Mouse (Mus musculus) liver, embryonic 16.5 days (tissue): ENCODE data around the gene Kyat1. TPM values are rescaled to one million over a fixed set of nuclear protein-coding genes. Genes with fewer than 3 reads are reported as not detected.

Experiments
- ATAC-seq: fragments of 200-750 bp; cut with Nextera tagmentation; 2 replicates; pipeline ENCODE4 v1.8.0; 2017; ENCODE audit warnings: low read depth, mild to moderate bottlenecking, moderate number of reproducible peaks, moderate library complexity
- H3K27ac ChIP-seq: fragments of 300-500 bp; sonication (generic); 2 replicates; pipeline ENCODE4 v1.5.1; 2014; ENCODE audit warnings: mild to moderate bottlenecking, low read length
- H3K27me3 ChIP-seq: fragments of 300-500 bp; sonication (generic); 2 replicates; pipeline ENCODE4 v1.6.1; 2014; ENCODE audit warnings: low read depth, low read length, mixed read lengths; ENCODE audit not compliant: control insufficient read depth, insufficient read depth
- H3K36me3 ChIP-seq: fragments of 300-500 bp; sonication (generic); 2 replicates; pipeline ENCODE4 v1.6.1; 2014; ENCODE audit warnings: mild to moderate bottlenecking; ENCODE audit not compliant: control insufficient read depth, insufficient read depth
- H3K4me1 ChIP-seq: fragments of 300-500 bp; sonication (generic); 2 replicates; pipeline ENCODE4 v1.6.1; 2014; ENCODE audit warnings: low read depth, low read length, mixed read lengths; ENCODE audit not compliant: control insufficient read depth
- H3K4me2 ChIP-seq: fragments of 300-500 bp; sonication (generic); 2 replicates; pipeline ENCODE4 v1.6.1; 2014; ENCODE audit warnings: low read depth, low read length, mixed read lengths
- H3K4me3 ChIP-seq: fragments of 300-500 bp; sonication (generic); 2 replicates; pipeline ENCODE4 v1.5.1; 2014; ENCODE audit warnings: low read depth, mild to moderate bottlenecking, low read length
- H3K9ac ChIP-seq: fragments of 300-500 bp; sonication (generic); 2 replicates; pipeline ENCODE4 v1.6.1; 2014; ENCODE audit warnings: low read depth, low read length
- H3K9me3 ChIP-seq: fragments of 300-500 bp; sonication (generic); replicated peaks from 2 replicates; pipeline ENCODE4 v1.6.1; 2016; ENCODE audit warnings: low read length; ENCODE audit not compliant: control insufficient read depth
- WGBS: fragments of 180-500 bp; shearing (Covaris S2); extraction: QIAGEN DNeasy Blood & Tissue Kit; methylation state at CpG from one replicate; pipeline ENCODE4 v1.1.7; 2014; ENCODE audit not compliant: insufficient replicate concordance; 5-methylcytosine and 5-hydroxymethylcytosine counted together
- polyA plus RNA-seq: library from polyadenylated mRNA; unstranded; fragments of >200 nt; fragmentation: Nextera tagmentation; extraction: Ambion mirVana; gene quantifications from 2 replicates; pipeline ENCODE4 v1.2.1, GENCODE M21; 2015

Kyat1 gene
- polyA plus RNA-seq, 1 experiment from 2014 or later = 14.2 TPM

- H3K4me2 ChIP-seq = no peak overlapping the region
- H3K4me1 ChIP-seq = peaks cover 13% of the 10 kb centered on the region
Observed at GRCm38 (mm10) chr2:30207401-30207800, 1.8 kb upstream of the Kyat1 start.

GRCm38 (mm10) chr2:30205255-30205628, 405 bp downstream of the Kyat1 start:
- peaks cover 13% of the 10 kb centered on the region for H3K4me1 ChIP-seq
- H3K9ac ChIP-seq = peak overlapping the region; percentile 76
- no peak for ATAC-seq
- no peaks in the 10 kb centered on the region for H3K27me3 ChIP-seq
- H3K4me3 ChIP-seq = peak overlapping the region; percentile 84
- H3K36me3 ChIP-seq = no peaks in the 10 kb centered on the region
- under 1% methylated on average over 13 of the region's 13 CpGs for WGBS
- peak overlapping the region; percentile 92 for H3K4me2 ChIP-seq
- peak overlapping the region; percentile 70 for H3K27ac ChIP-seq
- H3K9me3 ChIP-seq = no peaks in the 10 kb centered on the region

More at GRCm38 (mm10) chr2:30207401-30207800, 1.8 kb upstream of the Kyat1 start:
- 63% methylated on average over 4 of the region's 4 CpGs for WGBS
- no peaks in the 10 kb centered on the region for H3K27me3 ChIP-seq
- no peak overlapping the region for H3K4me3 ChIP-seq
- H3K27ac ChIP-seq = no peak overlapping the region
- no peaks in the 10 kb centered on the region for H3K9me3 ChIP-seq
- ATAC-seq = no peak
- H3K9ac ChIP-seq = no peak overlapping the region
- H3K36me3 ChIP-seq = no peaks in the 10 kb centered on the region

GRCm38 (mm10) chr2:30203439-30203838, 2.2 kb downstream of the Kyat1 start:
- peaks cover 19% of the 10 kb centered on the region for H3K4me1 ChIP-seq
- no peaks in the 10 kb centered on the region for H3K9me3 ChIP-seq
- H3K27me3 ChIP-seq = no peaks in the 10 kb centered on the region
- no peaks in the 10 kb centered on the region for H3K36me3 ChIP-seq
- no peak overlapping the region for H3K9ac ChIP-seq
- H3K4me2 ChIP-seq = no peak overlapping the region
- 61% methylated on average over 7 of the region's 7 CpGs for whole genome bisulfite sequencing
- H3K4me3 ChIP-seq = no peak overlapping the region
- ATAC-seq = no peak
- no peak overlapping the region for H3K27ac ChIP-seq

GRCm38 (mm10) chr2:30200388-30200925, 5.2 kb downstream of the Kyat1 start:
- Histone ChIP-seq H3K9ac (no peak overlapping the region), H3K4me2 (no peak overlapping the region), H3K36me3 (no peaks in the 10 kb centered on the region), H3K27me3 (no peaks in the 10 kb centered on the region), H3K4me3 (no peak overlapping the region), H3K9me3 (no peaks in the 10 kb centered on the region), H3K4me1 (peaks cover 14% of the 10 kb centered on the region), H3K27ac (peak overlapping the region; percentile 81)
- ATAC-seq = peak; percentile 60
- WGBS = 56% methylated on average over 5 of the region's 5 CpGs

- Histone ChIP-seq H3K27me3 (no peaks in the 10 kb centered on the region), H3K4me2 (0 out of 2 replicates have a peak overlapping the region, but pooled peaks have one; percentile 14)
Observed at GRCm38 (mm10) chr2:30199984-30200383, 5.7 kb downstream of the Kyat1 start.

GRCm38 (mm10) chr2:30198021-30198420, 7.6 kb downstream of the Kyat1 start:
- peaks cover 10% of the 10 kb centered on the region for H3K4me1 ChIP-seq
- H3K4me3 ChIP-seq = no peak overlapping the region
- H3K4me2 ChIP-seq = no peak overlapping the region
- no peak for ATAC-seq
- no peaks in the 10 kb centered on the region for H3K36me3 ChIP-seq
- WGBS = 54% methylated on average over 4 of the region's 4 CpGs
- no peaks in the 10 kb centered on the region for H3K9me3 ChIP-seq
- H3K9ac ChIP-seq = no peak overlapping the region
- H3K27ac ChIP-seq = peak overlapping the region; percentile 25; the same call in 1 of the 2 replicates
- H3K27me3 ChIP-seq = no peaks in the 10 kb centered on the region

More at GRCm38 (mm10) chr2:30199984-30200383, 5.7 kb downstream of the Kyat1 start:
- no peaks in the 10 kb centered on the region for H3K9me3 ChIP-seq
- no peak overlapping the region for H3K4me3 ChIP-seq
- H3K4me1 ChIP-seq = peaks cover 14% of the 10 kb centered on the region
- 33% methylated on average over 1 of the region's 1 CpGs for WGBS
- ATAC-seq = peak; percentile 77
- no peaks in the 10 kb centered on the region for H3K36me3 ChIP-seq
- peak overlapping the region; percentile 86 for H3K27ac ChIP-seq
- H3K9ac ChIP-seq = no peak overlapping the region

GRCm38 (mm10) chr2:30194656-30195055, 11.0 kb downstream of the Kyat1 start:
- H3K9me3 ChIP-seq = no peaks in the 10 kb centered on the region
- no peak overlapping the region for H3K4me3 ChIP-seq
- no peak for ATAC-seq
- peaks cover 9% of the 10 kb centered on the region for H3K4me1 ChIP-seq
- no peak overlapping the region for H3K27ac ChIP-seq
- no peak overlapping the region for H3K9ac ChIP-seq
- no peak overlapping the region for H3K4me2 ChIP-seq
- H3K36me3 ChIP-seq = no peaks in the 10 kb centered on the region; the same call in 1 of the 2 replicates
- 73% methylated on average over 3 of the region's 3 CpGs for WGBS
- no peaks in the 10 kb centered on the region for H3K27me3 ChIP-seq

- Histone ChIP-seq H3K9ac (no peak overlapping the region), H3K27ac (no peak overlapping the region), H3K4me3 (no peak overlapping the region), H3K36me3 (no peaks in the 10 kb centered on the region; the same call in none of the 2 replicates), H3K4me2 (no peak overlapping the region), H3K27me3 (no peaks in the 10 kb centered on the region), H3K9me3 (no peaks in the 10 kb centered on the region), H3K4me1 (no peaks in the 10 kb centered on the region; the same call in 1 of the 2 replicates)
- ATAC-seq = no peak
- WGBS = 69% methylated on average over 12 of the region's 12 CpGs
Observed at GRCm38 (mm10) chr2:30191790-30192580, 13.7 kb downstream of the Kyat1 start.

GRCm38 (mm10) chr2:30185681-30186080, 20.0 kb downstream of the Kyat1 start:
- no peak for ATAC-seq
- no peak overlapping the region for H3K4me3 ChIP-seq
- H3K9me3 ChIP-seq = no peaks in the 10 kb centered on the region; the same call in none of the 2 replicates
- WGBS = 52% methylated on average over 3 of the region's 3 CpGs
- H3K4me1 ChIP-seq = peaks cover 16% of the 10 kb centered on the region
- peak overlapping the region; percentile 21; the same call in 1 of the 2 replicates for H3K4me2 ChIP-seq
- H3K27ac ChIP-seq = peak overlapping the region; percentile 64
- no peaks in the 10 kb centered on the region for H3K27me3 ChIP-seq
- H3K9ac ChIP-seq = no peak overlapping the region
- peaks cover 10% of the 10 kb centered on the region for H3K36me3 ChIP-seq
